Mouse (Mus musculus) spleen, adult 2 months (tissue): Measurements from ENCODE around the gene Thsd4. TPM values are rescaled to one million over a fixed set of nuclear protein-coding genes. Genes with fewer than 3 reads are reported as not detected.

Experiments used
- DNase-seq, 2 experiments: peaks; one replicate each; pipeline versions ENCODE4 v3.0.0 to v3.0.0-alpha.2; 2012 to 2021; ENCODE audit warnings: low spot score in 2 of 2, low read depth in 1 of 2
- H3K27ac ChIP-seq: fragments of 200-500 bp; 2 replicates; pipeline ENCODE4 v1.5.1; 2012; ENCODE audit warnings: low read length, inconsistent platforms; ENCODE audit not compliant: insufficient read depth
- H3K27me3 ChIP-seq: fragments of 200-500 bp; 2 replicates; pipeline ENCODE4 v1.6.1; 2012; ENCODE audit warnings: mild to moderate bottlenecking, moderate library complexity, low read length, inconsistent platforms; ENCODE audit not compliant: control insufficient read depth, insufficient read depth
- H3K36me3 ChIP-seq: fragments of 200-500 bp; 2 replicates; pipeline ENCODE4 v1.6.1; 2012; ENCODE audit warnings: mild to moderate bottlenecking, low read length, inconsistent platforms; ENCODE audit not compliant: control insufficient read depth, insufficient read depth
- H3K4me1 ChIP-seq: fragments of 200-500 bp; 2 replicates; pipeline ENCODE4 v1.6.1; 2011; ENCODE audit warnings: inconsistent platforms; ENCODE audit not compliant: control insufficient read depth, insufficient read depth, insufficient read length
- H3K4me3 ChIP-seq: fragments of 200-500 bp; 2 replicates; pipeline ENCODE4 v1.5.1; 2011; ENCODE audit warnings: mild to moderate bottlenecking, inconsistent platforms; ENCODE audit not compliant: insufficient read depth, insufficient read length; ENCODE audit errors: extremely low read depth
- CTCF ChIP-seq: fragments of 200-500 bp; IDR thresholded peaks from 2 replicates; pipeline ENCODE4 v1.5.1; 2011; ENCODE audit warnings: mild to moderate bottlenecking, inconsistent platforms; ENCODE audit not compliant: insufficient read depth, insufficient read length, insufficient replicate concordance; ENCODE audit errors: extremely low read depth
- POLR2A ChIP-seq: fragments of 200-500 bp; IDR thresholded peaks from 2 replicates; pipeline ENCODE4 v1.6.1; 2011; ENCODE audit warnings: low read depth, low read length, inconsistent platforms
- WGBS: fragments of 180-500 bp; shearing (Covaris S2); methylation state at CpG from one replicate; pipeline ENCODE4 v1.1.7; 2018; 5-methylcytosine and 5-hydroxymethylcytosine counted together
- polyA plus RNA-seq: library from polyadenylated mRNA; depleted of rRNA; stranded (reverse); fragments of >200 nt; gene quantifications from 2 replicates; pipeline ENCODE4 v1.2.3, GENCODE M21; 2012

Gene Thsd4
- polyA plus RNA-seq, 1 experiment, result 0.95 TPM

GRCm38 (mm10) chr9:60434093-60434492, 87.8 kb downstream of the Thsd4 start:
- Histone ChIP-seq H3K36me3 (no peaks in the 10 kb centered on the region), H3K4me1 (no peaks in the 10 kb centered on the region), H3K4me3 (no peak overlapping the region), H3K27me3 (no peaks in the 10 kb centered on the region), H3K27ac (no peak overlapping the region)
- 54% methylated on average over 2 of the region's 2 CpGs for WGBS
- TF ChIP-seq CTCF, result no peak
- DNase-seq, result no peak

GRCm38 (mm10) chr9:60431924-60432323, 89.9 kb downstream of the Thsd4 start:
- H3K27ac ChIP-seq, result no peak overlapping the region
- H3K4me1 ChIP-seq, result no peaks in the 10 kb centered on the region; the same call in 1 of the 2 replicates
- H3K4me3 ChIP-seq, result no peak overlapping the region
- no peaks in the 10 kb centered on the region for H3K36me3 ChIP-seq
- H3K27me3 ChIP-seq, result no peaks in the 10 kb centered on the region
- no peak for DNase-seq
- TF ChIP-seq POLR2A (no peak), CTCF (no peak)
- 87% methylated on average over 4 of the region's 4 CpGs for WGBS

GRCm38 (mm10) chr9:60430017-60430416, 91.8 kb downstream of the Thsd4 start:
- TF ChIP-seq CTCF, result no peak
- TF ChIP-seq POLR2A, result no peak
- WGBS, result 90% methylated on average over 4 of the region's 4 CpGs

DNA sequence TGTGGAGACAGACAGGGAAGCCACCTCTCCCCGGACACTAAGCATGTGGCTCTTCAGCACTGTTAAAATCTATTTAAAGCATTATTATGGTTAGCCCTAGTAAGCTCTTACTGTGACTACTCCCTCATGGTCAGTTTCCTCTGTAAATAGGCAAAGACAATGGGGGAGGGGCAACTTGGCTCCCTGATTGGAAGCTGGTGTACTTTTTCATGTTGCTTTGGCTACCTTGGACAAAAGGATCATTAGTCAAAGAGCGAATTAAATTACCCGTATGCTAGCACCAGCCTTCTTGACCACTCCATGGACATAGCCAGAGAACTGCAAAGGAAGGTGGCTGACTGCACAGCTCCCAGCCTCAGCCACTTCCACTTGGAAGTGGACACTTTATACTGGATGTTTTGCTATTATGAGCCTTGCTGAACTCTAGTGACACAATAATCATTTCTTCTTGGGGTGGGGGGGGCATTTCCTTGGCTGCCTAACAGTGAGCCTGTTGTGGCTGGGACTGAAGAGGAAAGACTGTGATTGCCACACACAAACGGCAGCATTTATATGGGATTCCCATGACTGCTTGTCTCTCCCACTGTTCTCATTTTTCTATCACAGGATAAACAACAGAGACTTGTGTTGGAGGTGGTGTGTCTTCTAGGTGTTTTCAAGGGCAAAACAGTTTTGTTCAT, 107.6 kb downstream of the Thsd4 start:
- H3K27ac ChIP-seq, result no peak overlapping the region
- H3K4me1 ChIP-seq, result no peaks in the 10 kb centered on the region
- no peaks in the 10 kb centered on the region for H3K27me3 ChIP-seq
- H3K36me3 ChIP-seq, result no peaks in the 10 kb centered on the region
- DNase-seq, result no peak
- TF ChIP-seq POLR2A (no peak), CTCF (no peak)
- 73% methylated on average over 4 of the region's 4 CpGs for WGBS
- H3K4me3 ChIP-seq, result no peak overlapping the region

More at GRCm38 (mm10) chr9:60430017-60430416, 91.8 kb downstream of the Thsd4 start:
- H3K27ac ChIP-seq, result no peak overlapping the region
- H3K4me3 ChIP-seq, result no peak overlapping the region
- no peaks in the 10 kb centered on the region for H3K36me3 ChIP-seq
- H3K27me3 ChIP-seq, result no peaks in the 10 kb centered on the region
- no peak for DNase-seq
- H3K4me1 ChIP-seq, result no peaks in the 10 kb centered on the region; the same call in 1 of the 2 replicates

DNA sequence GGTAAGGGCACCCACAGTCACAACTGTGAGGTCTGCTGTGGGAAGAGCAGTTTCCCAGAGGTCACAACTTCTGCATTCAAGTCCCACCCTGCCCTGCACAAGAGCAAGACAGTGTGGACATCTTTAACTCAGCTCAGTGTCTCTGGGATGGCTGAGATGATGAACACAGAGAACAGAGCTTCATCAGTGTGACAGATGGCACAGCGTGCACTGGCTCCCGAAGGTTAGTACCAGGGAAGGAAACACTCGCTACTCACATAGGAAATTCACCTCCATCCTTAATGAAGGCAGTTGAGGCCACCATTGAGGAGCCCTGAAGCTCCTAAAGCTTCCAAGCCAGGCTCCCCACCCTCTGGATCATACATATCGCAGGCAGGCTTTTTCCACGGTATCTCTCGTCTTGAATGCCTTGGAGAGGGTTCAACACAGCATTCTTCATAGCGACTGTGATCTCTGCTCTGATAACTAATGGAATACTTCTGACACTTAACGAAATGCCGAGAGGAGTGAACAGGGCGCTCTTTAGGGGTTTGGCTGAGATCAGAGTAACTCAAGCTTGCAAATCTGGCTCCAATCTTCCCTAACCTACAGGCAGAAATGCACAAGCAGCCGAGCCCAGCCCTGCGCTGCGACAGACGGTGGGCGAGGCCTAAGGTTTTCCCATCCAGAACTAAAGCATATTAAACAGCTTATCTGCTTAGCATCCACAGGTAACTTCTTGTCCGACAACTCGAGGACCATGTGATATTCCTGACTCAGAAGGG, 110.8 kb downstream of the Thsd4 start:
- Histone ChIP-seq H3K27me3 (no peaks in the 10 kb centered on the region), H3K4me1 (no peaks in the 10 kb centered on the region), H3K36me3 (no peaks in the 10 kb centered on the region), H3K27ac (no peak overlapping the region), H3K4me3 (no peak overlapping the region)
- TF ChIP-seq POLR2A (no peak), CTCF (no peak)
- DNase-seq, result no peak
- 91% methylated on average over 17 of the region's 17 CpGs for WGBS

GRCm38 (mm10) chr9:60407374-60407773, 114.5 kb downstream of the Thsd4 start:
- 58% methylated on average over 1 of the region's 1 CpGs for WGBS
- no peaks in the 10 kb centered on the region for H3K4me1 ChIP-seq

GRCm38 (mm10) chr9:60405777-60406176, 116.1 kb downstream of the Thsd4 start:
- no peak for TF ChIP-seq CTCF
- no peak for TF ChIP-seq POLR2A
- H3K36me3 ChIP-seq, result no peaks in the 10 kb centered on the region
- no peak for DNase-seq
- WGBS, result 31% methylated on average over 7 of the region's 7 CpGs
- no peaks in the 10 kb centered on the region for H3K27me3 ChIP-seq
- no peaks in the 10 kb centered on the region for H3K4me1 ChIP-seq
- no peak overlapping the region for H3K27ac ChIP-seq
- no peak overlapping the region for H3K4me3 ChIP-seq

More at GRCm38 (mm10) chr9:60407374-60407773, 114.5 kb downstream of the Thsd4 start:
- H3K36me3 ChIP-seq, result no peaks in the 10 kb centered on the region
- no peak overlapping the region for H3K4me3 ChIP-seq
- no peaks in the 10 kb centered on the region for H3K27me3 ChIP-seq
- no peak for TF ChIP-seq POLR2A
- no peak for TF ChIP-seq CTCF
- no peak overlapping the region for H3K27ac ChIP-seq
- no peak for DNase-seq
